Mouse (Mus musculus): ENCODE data around the gene Edem1. TPM values are rescaled to one million over a fixed set of nuclear protein-coding genes. Genes with fewer than 3 reads are reported as not detected.

Gene Edem1
- total RNA-seq (2021): 10 to 100 TPM; 25.0 to 27.2 TPM

- DNase-seq (ENCODE audit: extremely low spot score in 1 of 2, low spot score in 2 of 2): peak; percentile 90 to 99
- intact Hi-C loops (cut with DNase I): loop anchor here (5.0 kb wide), 1 partner anchor 46 kb away; the partner anchor contains the start of gene Arl8b
Observed at GRCm38 (mm10) chr6:108828234-108828868, at the start of gene Edem1. Gene Edem1 (plus strand): TSS chr6:108828641.

GRCm38 (mm10) chr6:108781865-108782264, 46.6 kb upstream of the Edem1 start:
- DNase-seq (ENCODE audit: extremely low spot score in 1 of 2, low spot score in 2 of 2): peak in 1 of 2 experiments; percentile 39
- intact Hi-C loops (cut with DNase I): loop anchor here (5.0 kb wide), 1 partner anchor 45 kb away; the partner anchor contains the start of gene Edem1

GRCm38 (mm10) chr6:108782526-108783183, 45.8 kb upstream of the Edem1 start, which contains the start of gene Arl8b:
Gene Arl8b (plus strand): TSS chr6:108783099.
- intact Hi-C loops (cut with DNase I): loop anchor here (5.0 kb wide), 1 partner anchor 45 kb away; the partner anchor contains the start of gene Edem1
- DNase-seq (ENCODE audit: extremely low spot score in 1 of 2, low spot score in 2 of 2): peak; percentile 92 to 97

GRCm38 (mm10) chr6:108783184-108783881, 45.1 kb upstream of the Edem1 start:
- DNase-seq (ENCODE audit: extremely low spot score in 1 of 2, low spot score in 2 of 2): peak; percentile 23 to 58
- intact Hi-C loops (cut with DNase I): loop anchor here (5.0 kb wide), 1 partner anchor 44 kb away; the partner anchor contains the start of gene Edem1

GRCm38 (mm10) chr6:108784056-108784455, 44.4 kb upstream of the Edem1 start:
- intact Hi-C loops (cut with DNase I): loop anchor here (5.0 kb wide), 1 partner anchor 43 kb away; the partner anchor contains the start of gene Edem1
- no peak for DNase-seq (ENCODE audit: extremely low spot score in 1 of 2, low spot score in 2 of 2)

- intact Hi-C loops (cut with DNase I): loop anchor here (5.0 kb wide), 1 partner anchor 43 kb away; the partner anchor contains the start of gene Edem1
- DNase-seq (ENCODE audit: extremely low spot score in 1 of 2, low spot score in 2 of 2): no peak
Observed at GRCm38 (mm10) chr6:108784796-108785195, 43.6 kb upstream of the Edem1 start.

- intact Hi-C loops (cut with DNase I): no loop called here
- no peak for DNase-seq (ENCODE audit: extremely low spot score in 1 of 2, low spot score in 2 of 2)
Observed at GRCm38 (mm10) chr6:108785551-108785950, 42.9 kb upstream of the Edem1 start.

- intact Hi-C loops (cut with DNase I): no loop called here
- DNase-seq (ENCODE audit: extremely low spot score in 1 of 2, low spot score in 2 of 2): no peak
Observed at GRCm38 (mm10) chr6:108791498-108791897, 36.9 kb upstream of the Edem1 start.

- no peak for DNase-seq (ENCODE audit: extremely low spot score in 1 of 2, low spot score in 2 of 2)
- intact Hi-C loops (cut with DNase I): no loop called here
Observed at GRCm38 (mm10) chr6:108795912-108796311, 32.5 kb upstream of the Edem1 start.

GRCm38 (mm10) chr6:108796706-108797105, 31.7 kb upstream of the Edem1 start:
- no peak for DNase-seq (ENCODE audit: extremely low spot score in 1 of 2, low spot score in 2 of 2)
- intact Hi-C loops (cut with DNase I): no loop called here

- DNase-seq (ENCODE audit: extremely low spot score in 1 of 2, low spot score in 2 of 2): no peak
- intact Hi-C loops (cut with DNase I): no loop called here
Observed at GRCm38 (mm10) chr6:108805194-108805593, 23.2 kb upstream of the Edem1 start.

GRCm38 (mm10) chr6:108805871-108806270, 22.6 kb upstream of the Edem1 start:
- intact Hi-C loops (cut with DNase I): no loop called here

GRCm38 (mm10) chr6:108807446-108807845, 21.0 kb upstream of the Edem1 start:
- intact Hi-C loops (cut with DNase I): no loop called here

More at GRCm38 (mm10) chr6:108805871-108806270, 22.6 kb upstream of the Edem1 start:
- DNase-seq (ENCODE audit: extremely low spot score in 1 of 2, low spot score in 2 of 2): no peak

GRCm38 (mm10) chr6:108808786-108809185, 19.7 kb upstream of the Edem1 start:
- intact Hi-C loops (cut with DNase I): no loop called here
- no peak for DNase-seq (ENCODE audit: extremely low spot score in 1 of 2, low spot score in 2 of 2)

More at GRCm38 (mm10) chr6:108807446-108807845, 21.0 kb upstream of the Edem1 start:
- no peak for DNase-seq (ENCODE audit: extremely low spot score in 1 of 2, low spot score in 2 of 2)

- intact Hi-C loops (cut with DNase I): no loop called here
- no peak for DNase-seq (ENCODE audit: extremely low spot score in 1 of 2, low spot score in 2 of 2)
Observed at GRCm38 (mm10) chr6:108810237-108810636, 18.2 kb upstream of the Edem1 start.

- DNase-seq (ENCODE audit: extremely low spot score in 1 of 2, low spot score in 2 of 2): no peak
- intact Hi-C loops (cut with DNase I): no loop called here
Observed at GRCm38 (mm10) chr6:108812134-108812533, 16.3 kb upstream of the Edem1 start.

- no peak for DNase-seq (ENCODE audit: extremely low spot score in 1 of 2, low spot score in 2 of 2)
- intact Hi-C loops (cut with DNase I): no loop called here
Observed at GRCm38 (mm10) chr6:108817510-108817909, 10.9 kb upstream of the Edem1 start.

GRCm38 (mm10) chr6:108824816-108825545, 3.5 kb upstream of the Edem1 start:
- intact Hi-C loops (cut with DNase I): loop anchor here (5.0 kb wide), 1 partner anchor 43 kb away; the partner anchor contains the start of gene Arl8b
- no peak for DNase-seq (ENCODE audit: extremely low spot score in 1 of 2, low spot score in 2 of 2)

All from left cerebral cortex, postnatal 10 days (tissue).